Mouse (Mus musculus): ENCODE data around the gene Plppr3.

Gene Plppr3

DNA sequence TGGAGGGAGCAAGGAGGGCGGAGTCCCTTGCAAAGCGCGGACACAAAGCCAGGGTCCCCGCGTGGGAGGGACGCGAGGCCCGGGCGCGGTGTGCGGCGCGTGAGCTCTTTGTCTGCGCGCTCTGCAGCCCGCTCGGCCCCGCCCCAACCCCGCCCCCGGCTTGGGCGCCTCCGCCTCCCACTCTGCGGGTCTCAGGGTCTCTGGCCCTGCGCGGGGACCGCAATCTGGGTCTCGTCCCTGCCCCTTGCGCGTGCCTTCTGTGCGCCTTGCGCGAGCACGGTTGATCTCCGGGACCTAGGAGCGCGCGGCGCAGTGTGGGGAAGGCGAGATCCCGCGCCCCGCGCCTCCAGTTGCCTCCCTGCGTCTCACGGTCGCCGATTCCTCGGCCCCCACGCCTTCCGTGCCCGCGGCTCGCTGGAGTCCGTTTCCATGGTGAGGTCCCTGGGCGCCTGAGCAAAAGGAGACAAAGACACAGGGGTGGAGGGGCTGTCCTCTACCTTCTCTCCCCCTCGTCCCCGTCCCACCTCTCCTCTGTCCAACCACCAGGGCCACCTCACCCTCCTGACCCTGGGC lies at the start of gene Plppr3, which contains the start of gene Prtn3:
TSS of gene Plppr3 (minus strand) at position 345 of the 573 bp plus-strand sequence.
TSS of gene Prtn3 (plus strand) at position 187 of the 573 bp plus-strand sequence.
- peak; percentile 76 for DNase-seq (ENCODE audit: low read depth, low spot score)

DNA sequence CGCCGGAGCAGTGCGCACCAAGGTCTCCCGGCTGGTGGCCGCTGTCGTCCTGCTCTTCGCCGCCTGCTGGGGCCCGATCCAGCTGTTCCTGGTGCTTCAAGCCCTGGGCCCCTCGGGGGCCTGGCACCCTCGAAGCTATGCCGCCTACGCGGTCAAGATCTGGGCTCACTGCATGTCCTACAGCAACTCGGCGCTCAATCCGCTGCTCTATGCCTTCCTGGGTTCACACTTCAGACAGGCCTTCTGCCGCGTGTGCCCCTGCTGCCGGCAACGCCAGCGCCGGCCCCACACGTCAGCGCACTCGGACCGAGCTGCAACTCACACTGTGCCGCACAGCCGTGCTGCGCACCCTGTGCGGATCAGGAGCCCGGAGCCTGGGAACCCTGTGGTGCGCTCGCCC lies 47.1 kb upstream of the Plppr3 start:
- DNase-seq (ENCODE audit: low read depth, low spot score): no peak

- no peak for DNase-seq (ENCODE audit: low read depth, low spot score)
Measured at GRCm38 (mm10) chr10:79920958-79921535, 46.6 kb upstream of the Plppr3 start, which contains the start of gene R3hdm4. Gene R3hdm4 (minus strand): TSS chr10:79921208.

DNA sequence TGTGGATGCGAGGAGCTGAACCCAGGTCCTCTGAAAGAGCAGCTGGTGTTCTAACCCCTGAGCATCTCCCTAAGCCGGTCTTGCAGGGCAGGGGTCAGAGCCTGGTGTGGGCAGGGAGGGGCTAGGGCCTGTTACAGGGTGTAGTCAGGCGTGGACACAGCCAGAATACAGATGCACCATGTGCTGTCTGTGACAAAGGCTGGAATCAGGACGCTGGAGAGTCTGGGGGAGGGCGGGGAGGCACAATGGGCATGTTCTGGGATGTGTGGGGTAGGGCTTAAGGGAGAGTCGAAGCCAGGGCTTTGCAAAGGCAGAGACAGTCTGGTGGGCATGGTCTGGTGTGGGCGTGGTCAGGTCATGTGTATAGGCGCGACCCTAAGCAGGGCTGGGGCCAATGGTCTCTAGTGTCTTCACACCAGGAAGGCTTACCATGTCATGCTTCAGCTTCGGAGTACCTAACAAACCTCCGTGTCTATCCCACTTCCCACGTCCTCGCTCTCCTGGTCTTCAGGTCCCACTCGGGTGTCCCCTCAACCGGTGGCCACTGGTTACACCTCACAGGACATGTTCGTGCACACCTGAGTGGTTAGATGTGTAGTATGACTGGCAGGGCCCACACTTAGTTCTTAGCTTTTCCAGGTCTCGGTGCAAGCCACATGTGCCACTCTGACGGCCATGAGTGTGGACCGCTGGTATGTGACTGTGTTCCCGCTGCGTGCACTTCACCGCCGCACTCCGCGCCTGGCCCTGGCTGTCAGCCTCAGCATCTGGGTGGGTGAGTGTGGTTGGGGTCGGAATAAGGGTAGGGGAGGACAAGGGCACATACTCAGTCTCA lies 45.8 kb upstream of the Plppr3 start:
- DNase-seq (ENCODE audit: low read depth, low spot score): no peak

DNA sequence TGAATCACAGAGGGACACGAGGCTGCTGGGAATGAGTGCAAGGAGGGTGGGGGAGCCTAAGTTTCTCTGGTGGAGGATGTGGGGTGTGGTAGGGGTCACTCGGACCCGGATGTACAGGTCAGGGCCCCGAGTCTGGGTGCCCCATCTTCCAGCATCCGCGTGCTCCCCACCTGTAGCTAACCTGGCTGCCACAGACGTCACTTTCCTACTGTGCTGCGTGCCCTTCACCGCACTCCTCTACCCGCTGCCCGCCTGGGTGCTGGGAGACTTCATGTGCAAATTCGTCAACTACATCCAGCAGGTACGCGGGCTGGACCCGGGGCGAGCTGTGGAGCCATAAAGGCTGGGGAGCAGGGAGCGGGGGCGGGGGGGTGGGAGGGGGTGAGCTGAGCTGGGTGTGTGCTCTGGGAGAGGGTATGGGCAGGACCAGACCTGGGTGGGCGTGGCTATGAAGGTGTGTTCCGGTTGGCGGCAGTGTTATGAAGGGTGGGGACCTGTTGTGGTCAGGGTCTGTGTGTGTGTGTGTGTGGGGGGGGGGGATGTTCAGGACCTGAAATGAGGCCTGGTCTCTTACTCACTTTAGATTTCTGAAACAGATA lies 44.9 kb upstream of the Plppr3 start:
- no peak for DNase-seq (ENCODE audit: low read depth, low spot score)

DNA sequence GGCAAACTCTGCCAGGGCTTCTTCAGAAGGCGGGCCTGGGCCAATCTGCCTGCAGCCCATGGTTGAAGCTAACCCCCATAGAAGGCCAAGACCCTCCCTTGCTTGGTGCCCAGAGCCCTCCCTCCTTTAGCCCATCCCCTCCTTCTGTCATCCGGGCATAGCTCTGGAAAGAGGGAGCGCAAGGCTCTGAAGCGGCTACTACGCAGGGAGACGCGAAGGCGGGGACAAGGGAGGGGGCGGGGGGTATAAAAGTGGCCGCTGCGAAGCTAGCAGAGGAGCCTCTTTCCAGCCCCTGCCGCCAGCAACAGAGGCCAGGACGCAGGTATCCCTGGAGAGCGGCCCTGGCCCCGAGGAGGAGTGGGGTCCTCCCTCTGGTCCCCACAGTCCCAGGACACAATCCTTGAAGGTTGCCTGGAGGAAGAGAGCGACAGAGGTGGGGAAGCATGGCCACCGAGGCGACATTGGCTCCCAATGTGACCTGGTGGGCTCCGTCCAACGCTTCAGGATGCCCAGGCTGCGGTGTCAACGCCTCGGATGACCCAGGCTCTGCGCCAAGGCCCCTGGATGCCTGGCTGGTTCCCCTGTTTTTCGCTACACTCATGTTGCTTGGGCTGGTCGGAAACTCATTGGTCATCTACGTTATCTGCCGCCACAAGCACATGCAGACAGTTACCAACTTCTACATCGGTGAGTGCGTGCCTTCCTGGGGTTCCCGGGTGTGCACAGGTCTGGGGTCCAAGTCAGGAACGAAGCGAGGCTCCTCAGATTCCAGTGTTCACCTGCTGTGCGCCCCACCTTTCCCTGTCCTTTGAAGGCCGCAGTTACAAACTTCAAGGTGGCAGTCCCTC lies 44.0 kb upstream of the Plppr3 start:
- no peak for DNase-seq (ENCODE audit: low read depth, low spot score)

- DNase-seq (ENCODE audit: low read depth, low spot score): no peak
Measured at GRCm38 (mm10) chr10:79917532-79918100, 43.2 kb upstream of the Plppr3 start.

- DNase-seq (ENCODE audit: low read depth, low spot score): peak; percentile 56
Measured at GRCm38 (mm10) chr10:79916808-79917531, 42.5 kb upstream of the Plppr3 start, which contains the start of gene Kiss1r. Gene Kiss1r (plus strand): TSS chr10:79916971.

DNA sequence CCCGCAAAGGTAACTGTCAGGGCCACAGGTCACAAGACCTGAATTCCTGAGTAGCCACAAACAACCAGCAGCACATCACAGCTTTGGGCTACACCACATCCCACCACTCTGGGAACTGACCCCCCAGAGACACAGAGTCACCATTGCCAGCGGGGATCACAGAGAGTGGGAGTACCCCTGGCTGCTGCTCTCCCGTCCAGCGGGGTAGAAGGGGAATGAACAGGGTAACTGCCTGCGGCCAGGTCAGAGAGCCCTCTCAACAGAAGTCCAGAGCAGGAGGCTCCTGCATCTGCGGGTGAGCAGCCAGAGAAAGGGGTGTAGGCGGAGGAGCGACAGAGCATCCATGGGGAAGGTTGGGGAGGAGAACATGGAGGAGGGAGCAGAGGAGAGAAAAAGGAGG lies 41.6 kb upstream of the Plppr3 start:
- DNase-seq (ENCODE audit: low read depth, low spot score): no peak

- DNase-seq (ENCODE audit: low read depth, low spot score): no peak
Measured at GRCm38 (mm10) chr10:79914948-79915596, 40.6 kb upstream of the Plppr3 start.

DNA sequence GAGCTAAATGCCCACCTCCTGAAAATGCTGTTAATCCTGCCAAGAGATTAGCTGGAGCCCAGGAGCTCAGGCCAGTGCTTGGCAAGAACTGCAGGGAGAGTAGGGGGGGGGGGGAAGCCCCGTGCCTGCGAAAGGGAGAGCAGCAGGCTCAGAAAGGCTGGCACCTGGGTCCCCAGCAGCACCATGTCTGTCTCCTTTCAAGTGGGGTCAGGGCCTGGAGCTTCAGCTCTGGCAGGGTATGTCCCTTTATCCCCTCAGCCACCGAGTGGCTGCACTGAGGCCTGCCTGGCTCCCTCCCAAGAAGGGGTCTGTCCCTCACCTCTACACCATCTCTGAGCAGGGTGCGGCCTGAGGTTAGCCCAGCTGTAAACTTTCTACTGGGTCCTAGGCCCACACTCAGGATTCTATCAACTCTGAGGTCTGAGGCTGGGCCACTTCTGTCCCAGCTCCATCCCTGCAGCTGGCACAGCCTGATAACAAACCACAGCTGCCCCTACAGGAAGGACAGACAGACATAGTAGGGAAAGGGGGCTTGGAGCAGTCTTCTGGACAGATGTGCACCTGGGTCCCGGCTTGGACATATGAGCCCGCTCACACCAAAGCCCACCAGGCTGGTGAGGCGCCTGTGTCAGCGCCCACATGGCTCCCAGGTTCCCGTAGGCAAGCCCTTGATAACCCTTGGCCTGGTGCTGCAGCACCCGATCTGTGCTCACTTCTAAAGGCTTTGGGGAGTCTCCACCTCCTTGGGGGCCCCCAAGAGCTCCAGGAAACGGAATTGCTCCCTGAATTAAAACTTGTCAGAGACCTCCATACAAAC lies 39.9 kb upstream of the Plppr3 start:
- no peak for DNase-seq (ENCODE audit: low read depth, low spot score)

DNA sequence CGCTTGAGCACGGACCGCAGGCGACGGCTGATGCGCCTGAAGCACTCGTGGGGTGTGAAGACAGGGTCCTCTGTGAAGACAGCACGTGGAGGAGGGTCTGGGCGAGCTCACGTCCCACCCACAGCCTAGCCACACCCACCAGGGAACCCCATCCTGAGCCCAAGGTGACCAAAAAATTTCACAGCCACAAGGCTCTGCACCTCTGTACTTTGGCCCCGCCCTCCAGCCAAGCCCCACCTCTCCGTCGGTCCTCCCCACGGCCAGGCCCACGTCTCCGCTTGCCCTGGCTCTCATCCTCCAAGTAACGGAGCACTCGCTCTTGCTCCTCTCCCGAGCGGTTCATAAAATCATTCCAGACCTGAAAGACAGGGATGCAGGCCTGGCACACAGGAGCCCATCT lies 38.0 kb upstream of the Plppr3 start:
- no peak for DNase-seq (ENCODE audit: low read depth, low spot score)

DNA sequence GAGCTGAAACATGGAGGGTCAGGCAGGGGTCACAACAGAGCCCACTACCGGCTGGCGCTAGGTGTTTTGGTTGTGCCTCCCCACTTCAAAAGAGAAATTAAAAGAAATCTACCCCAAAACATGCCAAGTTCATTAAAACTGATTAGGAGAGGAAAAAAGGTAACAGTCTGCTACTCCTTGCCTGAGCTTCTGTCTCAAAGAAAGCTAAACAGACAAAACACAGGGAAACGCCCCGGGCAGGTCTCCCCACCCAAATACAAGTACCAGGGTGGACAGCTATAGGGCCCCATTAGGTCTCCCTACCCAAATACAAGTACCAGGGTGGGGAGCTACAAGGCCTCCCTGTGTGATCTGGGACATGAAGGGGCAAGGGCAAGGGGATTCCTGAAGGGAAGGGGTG lies 36.1 kb upstream of the Plppr3 start, which contains the start of gene Gm26602:
TSS of gene Gm26602 (plus strand) at position 301 of the 400 bp plus-strand sequence.
- no peak for DNase-seq (ENCODE audit: low read depth, low spot score)

DNA sequence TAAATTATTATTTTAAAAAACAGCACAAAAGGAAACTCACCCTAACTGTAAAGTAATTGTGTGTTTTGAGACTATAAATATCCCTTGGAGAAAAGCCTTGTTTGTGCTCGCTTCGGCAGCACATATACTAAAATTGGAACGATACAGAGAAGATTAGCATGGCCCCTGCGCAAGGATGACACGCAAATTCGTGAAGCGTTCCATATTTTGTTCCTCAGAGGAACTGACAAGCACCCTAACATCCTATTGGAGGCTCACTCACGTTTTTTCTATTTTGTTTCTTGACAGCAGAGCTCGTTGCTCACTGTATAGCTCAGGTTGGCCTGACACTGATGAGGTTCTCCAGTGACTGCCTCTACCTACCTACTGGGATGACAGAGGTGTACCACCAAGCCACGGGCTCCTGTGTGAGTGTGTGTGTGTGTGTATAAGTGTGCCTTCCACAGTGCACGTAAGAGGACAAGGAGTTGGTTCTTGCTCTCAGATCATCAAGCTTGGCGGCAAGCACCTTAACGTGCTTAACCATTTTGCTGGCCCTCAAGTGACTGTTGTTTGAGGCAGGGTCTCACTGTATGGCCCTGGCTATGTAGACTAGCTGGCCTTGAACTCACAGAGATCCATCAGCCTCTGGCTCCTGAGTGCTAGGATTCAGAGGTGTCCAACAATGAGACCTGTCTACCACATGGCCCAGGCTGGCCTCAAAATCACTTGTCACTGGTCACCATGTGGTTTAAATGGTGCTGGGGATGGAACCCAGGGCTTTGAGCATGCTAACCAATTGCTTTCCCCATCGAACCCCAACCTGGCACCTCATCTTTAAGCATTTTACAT lies 34.9 kb upstream of the Plppr3 start:
- peak; percentile 58 for DNase-seq (ENCODE audit: low read depth, low spot score)

DNA sequence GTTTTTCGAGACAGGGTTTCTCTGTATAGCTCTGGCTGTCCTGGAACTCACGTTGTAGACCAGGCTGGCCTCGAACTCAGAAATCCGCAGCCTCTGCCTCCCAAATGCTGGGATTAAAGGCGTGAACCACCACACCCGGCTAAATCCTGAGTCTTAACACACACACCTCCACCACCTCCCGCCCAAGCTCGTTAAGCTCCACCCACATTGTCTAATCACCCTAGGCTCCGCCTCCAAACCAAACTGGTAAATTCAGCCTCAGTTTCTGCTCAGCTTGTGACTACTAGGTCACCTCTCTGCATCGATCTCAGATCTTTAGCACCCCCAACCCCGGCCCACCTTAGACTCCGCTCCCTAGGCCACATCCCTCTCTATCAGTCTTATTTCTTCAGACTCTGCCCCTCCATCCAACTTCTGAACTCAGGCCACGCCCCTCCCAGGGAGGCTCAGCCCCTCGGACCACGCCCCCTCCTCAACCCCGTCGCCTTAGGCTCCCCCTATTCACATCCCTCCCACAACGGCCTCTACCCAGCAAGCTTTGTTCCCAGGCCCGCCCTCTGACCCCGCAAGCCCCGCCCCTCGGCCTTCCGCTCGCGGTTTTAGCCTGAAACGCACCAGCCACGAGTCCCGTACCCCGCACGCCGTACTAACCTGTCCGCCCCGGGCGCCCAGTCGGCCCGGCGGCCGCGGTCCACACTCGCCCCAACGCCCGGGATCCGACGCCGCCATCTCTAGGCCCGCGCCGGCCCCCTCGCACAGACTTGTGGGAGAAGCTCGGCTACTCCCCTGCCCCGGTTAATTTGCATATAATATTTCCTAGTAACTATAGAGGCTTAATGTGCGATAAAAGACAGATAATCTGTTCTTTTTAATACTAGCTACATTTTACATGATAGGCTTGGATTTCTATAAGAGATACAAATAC lies 34.0 kb upstream of the Plppr3 start, which contains the start of gene Med16:
TSS of gene Med16 (minus strand) at position 757 of the 925 bp plus-strand sequence.
- DNase-seq (ENCODE audit: low read depth, low spot score): peak; percentile 96

DNA sequence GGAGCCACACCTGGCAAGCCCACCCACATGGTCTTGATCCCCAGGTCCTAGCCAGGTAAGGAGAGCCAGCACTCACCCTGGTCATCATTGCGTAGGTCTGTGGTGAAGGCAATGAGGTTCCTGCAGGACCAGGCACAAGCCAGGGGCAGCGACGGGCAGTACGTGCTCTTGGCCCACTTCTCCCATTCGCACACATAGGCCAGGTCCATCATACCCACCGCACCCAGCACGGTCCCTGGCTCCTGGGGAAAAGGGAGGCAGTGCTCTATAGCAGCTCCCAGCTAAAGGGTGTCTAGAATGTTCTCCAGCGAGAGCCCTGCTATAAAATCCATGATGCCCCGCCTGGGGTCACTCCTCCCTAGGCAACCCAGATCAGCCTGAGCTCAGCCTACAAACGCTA lies 33.0 kb upstream of the Plppr3 start:
- no peak for DNase-seq (ENCODE audit: low read depth, low spot score)

DNA sequence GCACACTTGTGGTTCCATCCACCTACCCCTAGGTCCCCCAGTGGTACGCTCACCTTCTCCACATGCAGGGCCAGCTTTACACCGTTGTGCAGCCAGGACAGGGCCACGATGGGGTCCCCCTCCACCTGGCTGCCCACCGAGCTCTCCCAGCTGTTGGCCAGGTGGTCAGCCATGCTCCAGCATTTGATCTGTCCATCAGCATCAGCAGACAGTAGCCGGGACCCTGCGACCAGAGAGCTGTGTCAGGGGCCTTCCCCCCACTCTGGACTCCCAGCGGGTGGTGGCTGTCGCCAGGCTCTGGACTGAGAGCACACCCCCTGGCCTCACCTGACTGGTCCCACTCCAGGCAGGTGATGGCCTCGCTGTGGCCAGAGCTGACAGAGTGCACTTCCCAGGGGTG lies 32.3 kb upstream of the Plppr3 start:
- DNase-seq (ENCODE audit: low read depth, low spot score): no peak

Data from forelimb bud, embryonic 11.5 days (tissue).